Mouse (Mus musculus) liver, embryonic 14.5 days (tissue): ENCODE results near the gene H6pd. TPM values are rescaled to one million over a fixed set of nuclear protein-coding genes. Genes with fewer than 3 reads are reported as not detected.

ENCODE experiments used
- ATAC-seq: fragments of 200-750 bp; cut with Nextera tagmentation; 2 replicates; pipeline ENCODE4 v1.8.0; 2017; ENCODE audit warnings: moderate number of reproducible peaks, mild to moderate bottlenecking, moderate library complexity; ENCODE audit not compliant: insufficient read depth
- DNase-seq, 3 experiments: peaks; one replicate each; pipeline ENCODE4 v3.0.0-alpha.2; 2012 to 2013; ENCODE audit warnings: low read depth in 3 of 3, low spot score in 3 of 3
- H3K27ac ChIP-seq: fragments of 300-500 bp; sonication (generic); 2 replicates; pipeline ENCODE4 v1.5.1; 2014; ENCODE audit warnings: moderate library complexity, mild to moderate bottlenecking, control low read depth, inconsistent platforms
- H3K27me3 ChIP-seq: fragments of 300-500 bp; sonication (generic); 2 replicates; pipeline ENCODE4 v1.6.1; 2014; ENCODE audit warnings: mild to moderate bottlenecking, low read length, moderate library complexity; ENCODE audit not compliant: control insufficient read depth, insufficient read depth
- H3K36me3 ChIP-seq: fragments of 300-500 bp; sonication (generic); replicated peaks from 2 replicates; pipeline ENCODE4 v1.6.1; 2014; ENCODE audit warnings: low read depth; ENCODE audit not compliant: control insufficient read depth, insufficient read depth
- H3K4me1 ChIP-seq, 2 experiments: fragments of 200-500 bp in 1 of 2; fragments of 300-500 bp in 1 of 2; sonication (generic) in 1 of 2; replicated peaks; 2 replicates each; pipeline ENCODE4 v1.6.1; 2012 to 2014; ENCODE audit warnings: antibody characterized with exemption in 1 of 2, inconsistent platforms in 1 of 2, low read length in 1 of 2; ENCODE audit not compliant: control insufficient read depth in 2 of 2, insufficient read depth in 2 of 2
- H3K4me2 ChIP-seq: fragments of 300-500 bp; sonication (generic); 2 replicates; pipeline ENCODE4 v1.6.1; 2014; ENCODE audit warnings: low read depth, mild to moderate bottlenecking, control low read depth, moderate library complexity
- H3K4me3 ChIP-seq, 2 experiments: fragments of 200-500 bp in 1 of 2; fragments of 300-500 bp in 1 of 2; sonication (generic) in 1 of 2; 2 replicates each; pipeline ENCODE4 v1.5.1; 2012 to 2014; ENCODE audit warnings: low read depth in 2 of 2, low read length in 2 of 2, mild to moderate bottlenecking in 2 of 2, control low read depth in 1 of 2, inconsistent platforms in 1 of 2, moderate library complexity in 1 of 2; ENCODE audit not compliant: insufficient read depth in 1 of 2
- H3K9ac ChIP-seq: fragments of 300-500 bp; sonication (generic); replicated peaks from 2 replicates; pipeline ENCODE4 v1.6.1; 2014; ENCODE audit warnings: mild to moderate bottlenecking, control low read depth, moderate library complexity
- H3K9me3 ChIP-seq: fragments of 300-500 bp; sonication (generic); 2 replicates; pipeline ENCODE4 v1.6.1; 2016; ENCODE audit warnings: low read length, mixed read lengths; ENCODE audit not compliant: control insufficient read depth
- CTCF ChIP-seq: IDR thresholded peaks from 2 replicates; pipeline ENCODE4 v1.5.1; 2016; ENCODE audit warnings: antibody characterized with exemption, low read depth, control low read depth
- EP300 ChIP-seq: IDR thresholded peaks from 2 replicates; pipeline ENCODE4 v1.6.1; 2016; ENCODE audit warnings: antibody characterized with exemption, low read depth
- WGBS: fragments of 180-500 bp; shearing (Covaris S2); extraction: QIAGEN DNeasy Blood & Tissue Kit; methylation state at CpG from one replicate; pipeline ENCODE4 v1.1.7; 2014; ENCODE audit not compliant: insufficient replicate concordance; 5-methylcytosine and 5-hydroxymethylcytosine counted together
- polyA plus RNA-seq, 2 experiments: library from polyadenylated mRNA; depleted of rRNA in 1 of 2; stranded (reverse) in 1 of 2; unstranded in 1 of 2; fragments of >200 nt; fragmentation: Nextera tagmentation in 1 of 2; extraction: Ambion mirVana in 1 of 2; gene quantifications; 2 replicates each; pipeline versions ENCODE4 v1.2.1 to v1.2.3; 2012 to 2014

The H6pd gene
- polyA plus RNA-seq, 2 experiments = 7.9 to 8.3 TPM

GRCm38 (mm10) chr4:149999510-149999900, 9.3 kb downstream of the H6pd start:
- Histone ChIP-seq H3K4me3 (no peak overlapping the region), H3K27ac (no peak overlapping the region)

GRCm38 (mm10) chr4:149998786-149999509, 9.9 kb downstream of the H6pd start:
- WGBS = 82% methylated on average over 14 of the region's 14 CpGs
- no peak overlapping the region for H3K9ac ChIP-seq

More at GRCm38 (mm10) chr4:149999510-149999900, 9.3 kb downstream of the H6pd start:
- Histone ChIP-seq H3K27me3 (no peaks in the 10 kb centered on the region), H3K4me1 (peaks cover 17 to 37% of the 10 kb centered on the region in 2 experiments), H3K36me3 (no peaks in the 10 kb centered on the region), H3K4me2 (no peak overlapping the region), H3K9me3 (no peaks in the 10 kb centered on the region), H3K9ac (no peak overlapping the region)
- ATAC-seq (no peak), DNase-seq (no peak)
- no peak for TF ChIP-seq EP300
- no peak for TF ChIP-seq CTCF
- 58% methylated on average over 9 of the region's 9 CpGs for WGBS

GRCm38 (mm10) chr4:149997999-149998398, 10.8 kb downstream of the H6pd start:
- H3K4me1 ChIP-seq = peaks cover 15 to 30% of the 10 kb centered on the region in 2 experiments
- WGBS = 49% methylated on average over 10 of the region's 10 CpGs

More at GRCm38 (mm10) chr4:149998786-149999509, 9.9 kb downstream of the H6pd start:
- Histone ChIP-seq H3K9me3 (no peaks in the 10 kb centered on the region), H3K27ac (no peak overlapping the region), H3K27me3 (no peaks in the 10 kb centered on the region), H3K4me2 (no peak overlapping the region), H3K4me1 (peaks cover 17 to 37% of the 10 kb centered on the region in 2 experiments), H3K4me3 (no peak overlapping the region), H3K36me3 (no peaks in the 10 kb centered on the region)
- TF ChIP-seq EP300 (no peak), CTCF (no peak)
- DNase-seq (no peak), ATAC-seq (no peak)

GRCm38 (mm10) chr4:149996440-149996839, 12.4 kb downstream of the H6pd start:
- Histone ChIP-seq H3K9ac (no peak overlapping the region), H3K9me3 (no peaks in the 10 kb centered on the region), H3K4me1 (peaks cover 2 to 19% of the 10 kb centered on the region in 2 experiments), H3K36me3 (no peaks in the 10 kb centered on the region), H3K27ac (no peak overlapping the region), H3K27me3 (no peaks in the 10 kb centered on the region), H3K4me3 (no peak overlapping the region), H3K4me2 (no peak overlapping the region)
- ATAC-seq (no peak), DNase-seq (no peak)
- no peak for TF ChIP-seq CTCF
- no peak for TF ChIP-seq EP300
- WGBS = 74% methylated on average over 7 of the region's 7 CpGs

More at GRCm38 (mm10) chr4:149997999-149998398, 10.8 kb downstream of the H6pd start:
- DNase-seq (no peak), ATAC-seq (no peak)
- H3K36me3 ChIP-seq = no peaks in the 10 kb centered on the region
- H3K9me3 ChIP-seq = no peaks in the 10 kb centered on the region
- TF ChIP-seq EP300 = no peak
- H3K27ac ChIP-seq = no peak overlapping the region
- H3K9ac ChIP-seq = no peak overlapping the region
- no peaks in the 10 kb centered on the region for H3K27me3 ChIP-seq
- H3K4me2 ChIP-seq = no peak overlapping the region
- no peak overlapping the region for H3K4me3 ChIP-seq

- Histone ChIP-seq H3K4me1 (peaks cover 0 to 17% of the 10 kb centered on the region in 2 experiments; a peak in 2 of 4 replicates), H3K27ac (no peak overlapping the region), H3K9ac (no peak overlapping the region), H3K4me2 (no peak overlapping the region), H3K9me3 (no peaks in the 10 kb centered on the region), H3K27me3 (no peaks in the 10 kb centered on the region), H3K36me3 (no peaks in the 10 kb centered on the region), H3K4me3 (no peak overlapping the region)
- 76% methylated on average over 7 of the region's 7 CpGs for WGBS
- DNase-seq = no peak
- ATAC-seq = no peak
- TF ChIP-seq CTCF (no peak), EP300 (no peak)
Observed at GRCm38 (mm10) chr4:149995911-149996310, 12.9 kb downstream of the H6pd start.
